ENCODE assay signal across 16 mouse cellular contexts in genomic region chr6:128250596-128250995, GRCm38 (mm10).
"Had no signal": no experiment of that assay in that cellular context is flagged by ENCODE, and none has a peak within 500 bp of the region (broad histone marks: within the 10 kb centered on the region; RNA-seq: fewer than 3 reads in every experiment).

No protein-coding gene starts in this region.

- H3K9me3 ChIP-seq: neural tube, embryonic 13.5 days; neural tube, embryonic 15.5 days; stomach, embryonic 15.5 days had no signal

- H3K27me3 ChIP-seq: neural tube, embryonic 13.5 days; neural tube, embryonic 15.5 days; stomach, embryonic 15.5 days had no signal

- H3K9ac ChIP-seq: neural tube, embryonic 13.5 days; neural tube, embryonic 15.5 days; stomach, embryonic 15.5 days had no signal

- H3K36me3 ChIP-seq: neural tube, embryonic 13.5 days; neural tube, embryonic 15.5 days; stomach, embryonic 15.5 days had no signal

- H3K27ac ChIP-seq: neural tube, embryonic 13.5 days; neural tube, embryonic 15.5 days; stomach, embryonic 15.5 days; stomach, postnatal 0 days had no signal

- H3K4me1 ChIP-seq: neural tube, embryonic 13.5 days; neural tube, embryonic 15.5 days; stomach, embryonic 15.5 days had no signal

- H3K4me3 ChIP-seq: neural tube, embryonic 13.5 days; neural tube, embryonic 15.5 days; stomach, embryonic 15.5 days had no signal

- DNase-seq: retina, postnatal 1 day; right cerebral cortex, adult 18-20 months; right cerebral cortex, postnatal 14 days; right cerebral cortex, postnatal 25 days; right cerebral cortex, postnatal 4 days; spleen, adult 18-20 months; thymus, adult 18-20 months; thymus, adult 2 months; thymus, postnatal 14 days; thymus, postnatal 25 days; thymus, postnatal 36 days; thymus, postnatal 4 days had no signal

- H3K4me2 ChIP-seq: neural tube, embryonic 13.5 days; neural tube, embryonic 15.5 days; stomach, embryonic 15.5 days had no signal
